Mouse (Mus musculus): ENCODE measurements around the gene Gas2l3. TPM values are rescaled to one million over a fixed set of nuclear protein-coding genes. Genes with fewer than 3 reads are reported as not detected.

Gas2l3 gene
- polyA plus RNA-seq, 1 experiment from 2014 or later: 12.1 TPM

Other genes with a start within 250 kb of the Gas2l3 start
- 3.0 and 5.1 TPM in 2 replicates for gene Ano4, start 99.2 kb downstream of the Gas2l3 start, polyA plus RNA-seq (2016; fragmentation: Nextera tagmentation; extraction: Ambion mirVana)
- 0.16 and 0.57 TPM in 2 replicates for gene Nr1h4, start 89.6 kb upstream of the Gas2l3 start, polyA plus RNA-seq (2016; fragmentation: Nextera tagmentation; extraction: Ambion mirVana)
- 0.15 and 0.16 TPM in 2 replicates for gene Slc17a8, start 177.3 kb upstream of the Gas2l3 start, polyA plus RNA-seq (2016; fragmentation: Nextera tagmentation; extraction: Ambion mirVana)
- gene Scyl2, start 242.3 kb upstream of the Gas2l3 start, polyA plus RNA-seq (2016; fragmentation: Nextera tagmentation; extraction: Ambion mirVana): 5.9 and 6.2 TPM in 2 replicates